Mouse (Mus musculus): ENCODE results near the gene Kctd20.

The Kctd20 gene

DNA sequence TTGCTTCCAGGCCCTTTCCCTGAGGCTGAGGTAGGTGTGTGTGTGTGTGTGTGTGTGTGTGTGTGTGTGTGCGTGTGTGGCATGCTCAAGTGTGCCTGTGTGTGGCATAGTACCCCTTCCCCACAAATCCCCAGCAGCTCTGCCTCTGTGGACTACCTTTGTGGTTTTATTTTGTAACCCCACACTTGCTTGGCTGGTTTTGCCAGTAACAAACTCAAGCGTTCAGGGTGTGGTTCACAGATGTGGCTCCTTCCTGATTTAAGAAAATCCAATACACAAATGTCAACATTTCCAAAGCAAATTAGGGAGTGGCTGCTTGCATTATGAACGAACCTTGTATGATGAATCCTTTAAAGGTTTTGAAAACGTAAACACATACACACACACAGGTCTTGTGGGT, 65.0 kb downstream of the Kctd20 start:
- no peak for ATAC-seq (ENCODE audit: insufficient number of reproducible peaks, low FRiP score, low TSS enrichment)

GRCm38 (mm10) chr17:29018292-29018984, 66.7 kb downstream of the Kctd20 start:
- ATAC-seq (ENCODE audit: insufficient number of reproducible peaks, low FRiP score, low TSS enrichment), result no peak
